Mouse (Mus musculus) embryonic stem cell, embryonic (primary cell): ENCODE measurements at regions not wholly inside any gene's neighbourhood (a gene's known extent, or its start where the extent isn't known, plus 50 kb on each side); places are given as distances from the start of the nearest gene placed in this dataset.

ENCODE experiments used
- CTCF ChIA-PET, 4 experiments: fragments of 300-600 bp in 2 of 4; fragments of 350-600 bp in 2 of 4; sonication (Branson Sonifier 250); formaldehyde crosslinking; loops; one replicate each; lab custom pipeline; 2022; ENCODE audit warnings: inconsistent platforms in 2 of 4; lab: Charles Lee
- POLR2A ChIA-PET, 4 experiments: fragments of 300-600 bp in 2 of 4; fragments of 350-600 bp in 2 of 4; sonication (Branson Sonifier 250); formaldehyde crosslinking; loops; one replicate each; lab custom pipeline; 2022; ENCODE audit warnings: antibody characterized with exemption in 4 of 4, inconsistent platforms in 1 of 4; lab: Charles Lee

DNA sequence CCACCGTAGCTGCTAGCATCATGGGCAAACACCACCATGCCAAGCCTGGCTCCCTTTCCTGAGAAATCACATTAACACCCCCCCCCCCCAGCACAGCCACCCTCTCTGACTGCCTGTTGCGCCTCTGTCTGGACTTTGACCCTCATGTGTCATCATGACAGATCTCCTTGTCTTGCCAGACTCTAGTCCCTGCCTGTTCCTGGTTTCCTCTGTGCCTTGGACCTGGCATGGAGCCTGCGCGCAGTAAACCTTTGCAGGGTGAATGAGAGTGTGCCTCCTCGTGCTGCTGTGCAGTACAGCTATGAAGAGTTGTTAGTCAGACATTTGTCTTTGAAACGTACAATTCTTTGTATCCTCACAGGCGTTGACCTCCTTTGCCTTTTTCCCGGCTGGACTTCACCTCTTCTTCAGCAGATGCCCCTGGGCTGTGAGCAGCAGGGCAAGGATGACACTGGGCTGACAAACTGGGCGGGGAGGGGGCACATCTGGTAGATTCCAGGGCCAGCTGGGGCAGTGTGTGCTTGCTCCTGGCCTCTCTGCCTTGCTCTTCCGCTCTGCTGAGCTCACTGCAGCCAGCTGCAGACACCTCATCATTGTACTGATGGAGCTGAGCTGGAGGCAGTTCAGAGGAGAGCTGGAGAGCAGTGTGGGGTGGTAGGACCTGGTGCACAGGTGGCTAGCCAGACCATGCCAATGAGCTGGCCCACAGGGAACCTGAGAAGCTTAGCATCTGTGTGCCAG lies 134.2 kb upstream of the Pja1 start:
- POLR2A ChIA-PET = interaction anchor here in 1 of 4 experiments (1.4 kb wide), 1 partner anchor 10 kb away, joined by 3 read pairs; no protein-coding TSS in a partner anchor
- CTCF ChIA-PET = interaction anchor here in 1 of 4 experiments (0.7 kb wide), 1 partner anchor 1073 kb away, joined by 3 read pairs; no protein-coding TSS in a partner anchor

- ChIA-PET POLR2A (no interaction called here), CTCF (no interaction called here)
Measured at GRCm38 (mm10) chrX:99603714-99604113, 132.6 kb upstream of the Pja1 start.

DNA sequence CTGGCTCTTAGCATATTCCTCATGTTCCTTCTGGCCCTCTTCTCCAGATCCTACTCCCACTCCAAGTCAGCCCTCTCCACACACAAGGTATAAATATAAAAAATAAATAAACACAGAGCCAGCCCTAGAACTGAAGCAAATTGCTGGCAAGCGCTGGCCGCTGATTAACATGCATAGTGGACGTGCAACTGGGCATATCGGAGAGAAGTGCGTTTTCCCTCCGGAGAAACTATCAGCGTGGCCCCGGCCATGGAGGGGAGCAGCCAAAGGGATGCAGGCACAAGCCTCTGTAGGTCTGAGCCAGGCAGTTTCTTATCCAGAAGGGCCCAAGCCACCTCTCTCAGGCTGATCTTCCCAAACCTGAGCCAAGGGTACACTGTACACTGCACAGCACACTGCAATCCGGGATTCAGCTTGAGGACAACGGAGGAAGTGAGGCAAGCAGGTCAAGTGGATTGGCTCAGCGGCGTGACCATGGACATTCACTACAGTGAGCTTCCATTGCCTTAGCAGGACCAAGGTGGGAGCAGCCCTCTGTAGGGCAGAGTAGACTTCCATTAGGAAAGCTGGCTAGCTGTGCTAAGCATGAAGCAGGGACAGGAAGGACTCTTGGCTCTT lies 131.3 kb upstream of the Pja1 start:
- POLR2A ChIA-PET = interaction anchor here in 1 of 4 experiments (0.7 kb wide), 1 partner anchor 467 kb away, joined by 4 read pairs; the partner anchor contains the start of gene Efnb1
- CTCF ChIA-PET = interaction anchor here in 1 of 4 experiments (0.6 kb wide), 1 partner anchor 27 kb away, joined by 3 read pairs; no protein-coding TSS in a partner anchor

DNA sequence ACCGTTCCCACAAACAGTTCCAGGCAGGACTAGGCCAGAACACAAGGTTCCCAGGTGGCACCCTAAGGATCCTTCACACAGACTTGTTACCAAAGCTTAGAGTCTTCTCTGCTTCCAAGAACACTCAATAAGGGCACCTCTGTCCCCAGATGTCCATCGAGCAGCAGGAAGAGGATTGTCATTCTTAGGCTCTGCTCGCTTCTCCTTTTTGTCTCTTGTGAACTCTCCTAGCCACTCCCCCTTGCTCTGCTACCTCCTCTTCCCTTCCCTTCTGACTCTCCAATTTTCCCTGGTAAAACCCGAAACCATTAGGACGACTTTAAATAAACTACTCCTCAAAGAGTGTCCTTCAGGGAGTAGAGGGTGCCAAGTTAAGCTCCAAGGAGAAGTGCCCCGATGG lies 124.4 kb upstream of the Pja1 start:
- POLR2A ChIA-PET = interaction anchor here in 1 of 4 experiments (1.1 kb wide), 1 partner anchor 9 kb away, joined by 3 read pairs; no protein-coding TSS in a partner anchor
- CTCF ChIA-PET = no interaction called here

DNA sequence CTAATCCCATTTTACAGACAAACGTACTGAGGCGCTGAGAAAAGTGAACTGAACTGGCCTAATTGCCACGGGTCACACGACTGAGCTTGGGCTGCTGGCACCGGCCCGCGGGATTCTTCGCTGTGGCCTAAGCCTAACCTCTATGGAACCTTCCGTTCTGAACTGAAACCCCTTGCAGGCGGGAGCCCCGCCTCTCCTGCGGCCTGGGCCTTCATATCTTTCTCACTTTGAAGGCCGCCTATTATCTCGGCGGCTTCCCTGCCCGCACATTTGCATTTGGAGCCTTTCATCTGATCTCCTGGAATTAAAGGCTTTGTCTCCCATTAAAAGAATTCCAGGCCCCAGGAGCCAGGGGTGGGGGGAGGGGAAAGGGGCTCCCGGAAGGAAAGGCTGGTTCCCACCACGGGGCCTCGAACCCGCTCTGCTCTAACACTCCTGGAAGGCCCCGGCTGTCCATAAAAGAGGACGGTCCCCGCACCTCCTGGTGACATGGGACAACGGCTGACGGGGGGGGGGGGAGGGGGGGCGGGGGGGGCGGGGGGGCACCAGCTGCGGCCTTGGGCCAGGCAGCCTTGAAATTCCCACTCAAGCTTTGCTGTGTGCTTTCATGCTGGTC lies 122.9 kb upstream of the Pja1 start:
- CTCF ChIA-PET = interaction anchor here in 2 of 4 experiments (0.9 to 1.2 kb wide), 2 partner anchors 71 to 256 kb away, joined by 3 to 4 read pairs; no protein-coding TSS in a partner anchor
- POLR2A ChIA-PET = interaction anchor here in 2 of 4 experiments (0.6 to 1.3 kb wide), 4 partner anchors 37 to 458 kb away, joined by 3 to 7 read pairs (median 4); no protein-coding TSS in a partner anchor

DNA sequence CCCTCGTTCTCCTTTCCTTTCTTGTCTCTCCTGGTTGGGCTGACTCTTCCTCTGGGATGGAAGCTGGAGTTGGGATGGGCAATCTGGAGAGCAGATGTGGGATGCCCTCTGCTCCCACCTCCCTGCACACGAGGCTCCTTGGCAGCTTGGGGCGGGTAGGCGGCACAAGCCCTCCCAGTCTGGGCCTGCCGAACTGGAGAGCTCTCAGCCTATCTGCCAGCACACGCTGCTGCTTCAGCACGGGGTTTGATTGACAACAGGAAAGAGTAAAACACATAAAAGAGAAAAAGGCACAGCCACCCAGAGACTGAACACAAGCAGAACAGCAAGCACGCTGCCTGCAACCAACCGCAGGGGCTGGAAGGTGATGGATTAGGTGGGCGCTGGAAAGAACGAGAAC lies 121.9 kb upstream of the Pja1 start:
- POLR2A ChIA-PET = interaction anchor here in 1 of 4 experiments (1.0 to 1.3 kb wide), 2 partner anchors 18 to 457 kb away, joined by 3 to 7 read pairs; no protein-coding TSS in a partner anchor
- CTCF ChIA-PET = no interaction called here

GRCm38 (mm10) chrX:99587284-99587683 lies 116.2 kb upstream of the Pja1 start:
- ChIA-PET CTCF (interaction anchor here in 2 of 4 experiments (0.6 to 0.7 kb wide), 2 partner anchors 107 to 400 kb away, joined by 4 to 6 read pairs; no protein-coding TSS in a partner anchor), POLR2A (interaction anchor here in 1 of 4 experiments (0.6 kb wide), 1 partner anchor 29 kb away, joined by 3 read pairs; no protein-coding TSS in a partner anchor)

- ChIA-PET CTCF (interaction anchor here in 2 of 4 experiments (0.6 to 1.0 kb wide), 2 partner anchors 131 to 450 kb away, joined by 3 read pairs; partner anchors contain the start of gene Efnb1 (in 1 of the 2)), POLR2A (interaction anchor here in 2 of 4 experiments (0.6 to 1.6 kb wide), 3 partner anchors 10 to 29 kb away, joined by 3 to 5 read pairs (median 4); no protein-coding TSS in a partner anchor)
Measured at GRCm38 (mm10) chrX:99586282-99586681, 115.2 kb upstream of the Pja1 start.

GRCm38 (mm10) chrX:99585703-99586102 lies 114.6 kb upstream of the Pja1 start:
- ChIA-PET CTCF (interaction anchor here in 1 of 4 experiments (0.5 to 1.0 kb wide), 2 partner anchors 11 to 450 kb away, joined by 3 read pairs; partner anchors contain the start of gene Efnb1), POLR2A (interaction anchor here in 2 of 4 experiments (0.8 to 1.6 kb wide), 3 partner anchors 11 to 29 kb away, joined by 3 to 4 read pairs (median 4); no protein-coding TSS in a partner anchor)

GRCm38 (mm10) chrX:99582611-99583010 lies 111.5 kb upstream of the Pja1 start:
- ChIA-PET CTCF (no interaction called here), POLR2A (no interaction called here)

GRCm38 (mm10) chrX:99581632-99582466 lies 110.8 kb upstream of the Pja1 start:
- POLR2A ChIA-PET = no interaction called here
- CTCF ChIA-PET = no interaction called here

- CTCF ChIA-PET = no interaction called here
- POLR2A ChIA-PET = no interaction called here
Measured at GRCm38 (mm10) chrX:99579206-99579605, 108.1 kb upstream of the Pja1 start.

DNA sequence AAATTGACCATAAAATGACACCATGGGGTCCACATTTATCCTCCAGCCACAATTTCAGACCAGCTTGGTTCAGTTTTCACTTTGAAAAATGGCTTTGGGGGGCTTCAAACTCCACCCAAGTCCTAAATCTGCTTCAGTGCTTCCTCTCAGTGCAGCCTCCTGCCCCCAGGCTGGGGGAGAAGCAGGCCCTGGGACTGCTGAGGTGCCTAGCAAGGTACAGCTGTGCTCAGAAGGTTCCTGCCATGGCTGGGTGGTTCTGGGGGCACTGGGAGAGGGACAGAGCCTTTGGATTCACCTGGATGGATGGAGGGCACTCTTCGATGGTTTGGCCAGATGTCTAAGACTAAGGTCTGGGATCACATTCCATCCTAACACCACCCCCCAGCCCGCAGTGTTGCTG lies 107.7 kb upstream of the Pja1 start:
- ChIA-PET CTCF (no interaction called here), POLR2A (interaction anchor here in 1 of 4 experiments (1.4 kb wide), 1 partner anchor 11 kb away, joined by 3 read pairs; no protein-coding TSS in a partner anchor)

- POLR2A ChIA-PET = interaction anchor here in 3 of 4 experiments (0.6 to 2.5 kb wide), 6 partner anchors 16 to 439 kb away, joined by 3 to 10 read pairs (median 4); partner anchors contain the start of gene Efnb1 (in 1 of the 3)
- CTCF ChIA-PET = interaction anchor here (0.6 to 2.5 kb wide), 11 partner anchors 10 to 440 kb away, joined by 3 to 18 read pairs (median 5); partner anchors contain the start of gene Efnb1 (in 1 of the 4)
Measured at GRCm38 (mm10) chrX:99575105-99575504, 104.0 kb upstream of the Pja1 start.

- ChIA-PET CTCF (interaction anchor here (0.6 to 2.5 kb wide), 17 partner anchors 10 to 439 kb away, joined by 3 to 18 read pairs (median 4); partner anchors contain the start of gene Efnb1 (in 2 of the 4)), POLR2A (interaction anchor here in 3 of 4 experiments (0.7 to 2.5 kb wide), 6 partner anchors 15 to 438 kb away, joined by 3 to 10 read pairs (median 4); partner anchors contain the start of gene Efnb1 (in 1 of the 3))
Measured at GRCm38 (mm10) chrX:99574441-99575103, 103.5 kb upstream of the Pja1 start.

DNA sequence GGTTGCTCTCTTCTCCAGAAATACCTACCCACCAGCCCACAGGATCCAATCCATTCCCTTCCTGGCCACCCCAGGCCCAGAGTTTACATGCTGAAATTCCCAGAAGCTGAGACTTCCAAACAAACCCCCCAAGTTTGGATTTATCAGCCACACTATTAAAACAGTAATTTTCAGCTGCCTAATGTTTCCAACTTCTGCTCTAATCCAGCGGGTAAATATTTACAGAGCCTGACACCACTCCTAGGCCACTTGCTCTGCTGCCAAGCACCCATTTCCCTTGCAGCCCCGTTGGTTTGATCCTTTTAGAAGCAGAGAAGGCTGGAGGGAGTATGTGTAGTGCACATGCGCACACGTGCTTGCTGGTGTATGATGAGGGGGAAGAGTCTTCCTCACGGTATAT lies 99.1 kb upstream of the Pja1 start:
- ChIA-PET POLR2A (interaction anchor here in 1 of 4 experiments (0.8 kb wide), 1 partner anchor 21 kb away, joined by 3 read pairs; no protein-coding TSS in a partner anchor), CTCF (no interaction called here)
